Mouse (Mus musculus): ENCODE data around the gene Olfr1362. TPM values are rescaled to one million over a fixed set of nuclear protein-coding genes. Genes with fewer than 3 reads are reported as not detected.

Gene Olfr1362
- polyA plus RNA-seq (2012; rRNA removed), result not detected in 2 replicates

GRCm38 (mm10) chr13:21613922-21614321 lies at the start of gene Olfr1362:
Gene Olfr1362 (minus strand): TSS chr13:21614022.

GRCm38 (mm10) chr13:21663286-21663685 lies 49.5 kb upstream of the Olfr1362 start, which contains the start of gene Olfr1361:
Gene Olfr1361 (minus strand): TSS chr13:21663386.

GRCm38 (mm10) chr13:21642418-21642817 lies 28.6 kb upstream of the Olfr1362 start, which contains the start of gene Olfr11:
Gene Olfr11 (minus strand): TSS chr13:21642518.

GRCm38 (mm10) chr13:21581659-21582058 lies 32.2 kb downstream of the Olfr1362 start, which contains the start of gene Olfr1364:
Gene Olfr1364 (minus strand): TSS chr13:21581759.

Other genes starting within 250 kb of the Olfr1362 start
- 17.4 and 19.1 TPM in 2 replicates for gene Zkscan3, start 211.3 kb downstream of the Olfr1362 start, polyA plus RNA-seq (2012; rRNA removed)
- 0.19 and 0.25 TPM in 2 replicates for gene Pgbd1, start 173.0 kb downstream of the Olfr1362 start, polyA plus RNA-seq (2012; rRNA removed)
- gene Zscan26, start 160.3 kb downstream of the Olfr1362 start, polyA plus RNA-seq (2012; rRNA removed), result 5.5 and 6.3 TPM in 2 replicates
- gene Nkapl, start 145.5 kb downstream of the Olfr1362 start, polyA plus RNA-seq (2012; rRNA removed), result 0.24 and 0.31 TPM in 2 replicates
- gene Zkscan4, start 135.1 kb downstream of the Olfr1362 start, polyA plus RNA-seq (2012; rRNA removed), result 0.27 and 0.69 TPM in 2 replicates
- gene Gm10065, start 134.6 kb downstream of the Olfr1362 start, polyA plus RNA-seq (2012; rRNA removed), result not detected in 2 replicates
- 0.09 and 0.13 TPM in 2 replicates for gene AK157302, start 118.8 kb downstream of the Olfr1362 start, polyA plus RNA-seq (2012; rRNA removed)
- 18.9 and 28.5 TPM in 2 replicates for gene Gm11273, start 112.6 kb downstream of the Olfr1362 start, polyA plus RNA-seq (2012; rRNA removed)
- 0.98 and 1.7 TPM in 2 replicates for gene Zkscan8, start 82.9 kb downstream of the Olfr1362 start, polyA plus RNA-seq (2012; rRNA removed)
- not detected in 2 replicates for gene Olfr1366, start 71.2 kb downstream of the Olfr1362 start, polyA plus RNA-seq (2012; rRNA removed)
- not detected in 2 replicates for gene Olfr1535, start 54.1 kb downstream of the Olfr1362 start, polyA plus RNA-seq (2012; rRNA removed)
- not detected in 2 replicates for gene Olfr1364, start 32.3 kb downstream of the Olfr1362 start, polyA plus RNA-seq (2012; rRNA removed)
- not detected in 2 replicates for gene Olfr11, start 28.5 kb upstream of the Olfr1362 start, polyA plus RNA-seq (2012; rRNA removed)
- gene Olfr1361, start 49.4 kb upstream of the Olfr1362 start, polyA plus RNA-seq (2012; rRNA removed), result not detected in 2 replicates
- gene Olfr1360, start 63.4 kb upstream of the Olfr1362 start, polyA plus RNA-seq (2012; rRNA removed), result not detected in 2 replicates
- not detected in 2 replicates for gene Olfr1359, start 84.1 kb upstream of the Olfr1362 start, polyA plus RNA-seq (2012; rRNA removed)
- gene Hist1h2bl, start 102.1 kb upstream of the Olfr1362 start, polyA plus RNA-seq (2012; rRNA removed), result 11.8 and 13.4 TPM in 2 replicates
- gene Hist1h2ai, start 102.4 kb upstream of the Olfr1362 start, polyA plus RNA-seq (2012; rRNA removed), result 41.0 and 55.3 TPM in 2 replicates
- 40.1 and 49.5 TPM in 2 replicates for gene Hist1h3h, start 103.6 kb upstream of the Olfr1362 start, polyA plus RNA-seq (2012; rRNA removed)
- 4.6 and 5.2 TPM in 2 replicates for gene Hist1h2bm, start 108.0 kb upstream of the Olfr1362 start, polyA plus RNA-seq (2012; rRNA removed)
- 5.3 and 7.1 TPM in 2 replicates for gene Hist1h4j, start 121.0 kb upstream of the Olfr1362 start, polyA plus RNA-seq (2012; rRNA removed)
- gene Hist1h4k, start 136.5 kb upstream of the Olfr1362 start, polyA plus RNA-seq (2012; rRNA removed), result 39.5 and 42.9 TPM in 2 replicates
- gene Hist1h2ak, start 139.8 kb upstream of the Olfr1362 start, polyA plus RNA-seq (2012; rRNA removed), result 30.4 and 31.0 TPM in 2 replicates
- 12.9 and 14.9 TPM in 2 replicates for gene Hist1h2bn, start 140.1 kb upstream of the Olfr1362 start, polyA plus RNA-seq (2012; rRNA removed)
- gene Hist1h1b, start 166.6 kb upstream of the Olfr1362 start, polyA plus RNA-seq (2012; rRNA removed), result 1.4 and 1.5 TPM in 2 replicates
- gene Hist1h3i, start 169.3 kb upstream of the Olfr1362 start, polyA plus RNA-seq (2012; rRNA removed), result 48.3 and 58.4 TPM in 2 replicates
- 15.5 and 20.4 TPM in 2 replicates for gene Hist1h2an, start 173.2 kb upstream of the Olfr1362 start, polyA plus RNA-seq (2012; rRNA removed)
- gene Hist1h2bp, start 173.4 kb upstream of the Olfr1362 start, polyA plus RNA-seq (2012; rRNA removed), result 0.66 and 3.2 TPM in 2 replicates
- 37.1 and 59.1 TPM in 2 replicates for gene Hist1h2bq, start 196.2 kb upstream of the Olfr1362 start, polyA plus RNA-seq (2012; rRNA removed)
- not detected in 2 replicates for gene Hist1h2ao, start 196.4 kb upstream of the Olfr1362 start, polyA plus RNA-seq (2012; rRNA removed)
- gene Hist1h4m, start 197.7 kb upstream of the Olfr1362 start, polyA plus RNA-seq (2012; rRNA removed), result not detected in 2 replicates
- 47.6 and 53.6 TPM in 2 replicates for gene Hist1h4n, start 218.2 kb upstream of the Olfr1362 start, polyA plus RNA-seq (2012; rRNA removed)
- 577 and 675 TPM in 2 replicates for gene Hist1h2ap, start 219.5 kb upstream of the Olfr1362 start, polyA plus RNA-seq (2012; rRNA removed)
- 32.1 and 54.0 TPM in 2 replicates for gene Hist1h2br, start 219.7 kb upstream of the Olfr1362 start, polyA plus RNA-seq (2012; rRNA removed)

Data from colon, adult 2 months (tissue).